Mouse (Mus musculus) forebrain, embryonic 11.5 days (tissue): Measurements from ENCODE around the gene Slc15a2. TPM values are rescaled to one million over a fixed set of nuclear protein-coding genes. Genes with fewer than 3 reads are reported as not detected.

Experiments
- ATAC-seq: fragments of 200-750 bp; cut with Nextera tagmentation; replicated peaks from 2 replicates; pipeline ENCODE4 v1.8.0; 2017; ENCODE audit warnings: moderate TSS enrichment; ENCODE audit not compliant: low FRiP score
- DNase-seq: peaks from one replicate; pipeline ENCODE4 v3.0.0-alpha.2; 2017; ENCODE audit warnings: low spot score
- H3K27ac ChIP-seq: fragments of 300-500 bp; sonication (generic); 2 replicates; pipeline ENCODE4 v1.5.1; 2014; ENCODE audit warnings: low read depth, low read length
- H3K27me3 ChIP-seq: fragments of 300-500 bp; sonication (generic); 2 replicates; pipeline ENCODE4 v1.6.1; 2014; ENCODE audit warnings: mild to moderate bottlenecking, low read length, mixed read lengths; ENCODE audit not compliant: control insufficient read depth, insufficient read depth
- H3K36me3 ChIP-seq: fragments of 300-500 bp; sonication (generic); 2 replicates; pipeline ENCODE4 v1.6.1; 2014; ENCODE audit warnings: mild to moderate bottlenecking, low read length, moderate library complexity, mixed read lengths; ENCODE audit not compliant: control insufficient read depth, insufficient read depth
- H3K4me1 ChIP-seq: fragments of 300-500 bp; sonication (generic); replicated peaks from 2 replicates; pipeline ENCODE4 v1.6.1; 2014; ENCODE audit warnings: low read length, mixed read lengths; ENCODE audit not compliant: control insufficient read depth, insufficient read depth
- H3K4me2 ChIP-seq: fragments of 300-500 bp; sonication (generic); 2 replicates; pipeline ENCODE4 v1.6.1; 2014; ENCODE audit warnings: low read depth, mild to moderate bottlenecking, low read length, moderate library complexity, mixed read lengths; ENCODE audit not compliant: severe bottlenecking
- H3K4me3 ChIP-seq: fragments of 300-500 bp; sonication (generic); 2 replicates; pipeline ENCODE4 v1.5.1; 2014; ENCODE audit warnings: low read depth, low read length
- H3K9ac ChIP-seq: fragments of 300-500 bp; sonication (generic); 2 replicates; pipeline ENCODE4 v1.6.1; 2014; ENCODE audit warnings: low read length
- H3K9me3 ChIP-seq: fragments of 300-500 bp; sonication (generic); 2 replicates; pipeline ENCODE4 v1.6.1; 2016; ENCODE audit warnings: low read length, mixed read lengths; ENCODE audit not compliant: control insufficient read depth
- WGBS: fragments of 180-500 bp; shearing (Covaris S2); extraction: QIAGEN DNeasy Blood & Tissue Kit; methylation state at CpG from one replicate; pipeline ENCODE4 v1.1.7; 2014; 5-methylcytosine and 5-hydroxymethylcytosine counted together
- polyA plus RNA-seq: library from polyadenylated mRNA; unstranded; fragments of >200 nt; fragmentation: Nextera tagmentation; extraction: Ambion mirVana; gene quantifications from 2 replicates; pipeline ENCODE4 v1.2.1, GENCODE M21; 2014

The Slc15a2 gene
- polyA plus RNA-seq, 1 experiment from 2014 or later, result 1.8 TPM

DNA sequence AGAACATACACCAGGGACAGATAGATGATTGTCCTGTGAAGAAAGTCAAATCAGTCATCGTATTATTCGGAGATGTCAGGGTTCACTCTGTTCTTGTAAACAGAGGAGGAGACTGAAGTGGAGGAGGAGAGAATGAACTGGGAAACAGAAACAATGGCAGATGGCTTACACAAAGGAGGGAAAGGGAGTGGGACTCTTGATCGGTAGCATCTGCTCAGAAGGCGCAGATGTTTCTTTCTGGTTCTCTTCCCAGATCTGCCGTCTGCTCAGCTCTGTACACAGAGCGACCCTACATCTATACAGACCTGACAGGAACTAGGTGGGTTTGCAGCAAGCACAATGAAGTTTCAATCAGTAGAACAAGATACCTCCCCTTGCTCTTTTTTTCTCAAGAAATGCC, 9.1 kb downstream of the Slc15a2 start:
- Histone ChIP-seq H3K4me1 (no peaks in the 10 kb centered on the region), H3K36me3 (no peaks in the 10 kb centered on the region), H3K27ac (no peak overlapping the region), H3K27me3 (no peaks in the 10 kb centered on the region), H3K9me3 (no peaks in the 10 kb centered on the region), H3K9ac (no peak overlapping the region), H3K4me3 (no peak overlapping the region), H3K4me2 (no peak overlapping the region)
- 92% methylated on average over 6 of the region's 6 CpGs for WGBS
- ATAC-seq, result no peak
- DNase-seq, result no peak

DNA sequence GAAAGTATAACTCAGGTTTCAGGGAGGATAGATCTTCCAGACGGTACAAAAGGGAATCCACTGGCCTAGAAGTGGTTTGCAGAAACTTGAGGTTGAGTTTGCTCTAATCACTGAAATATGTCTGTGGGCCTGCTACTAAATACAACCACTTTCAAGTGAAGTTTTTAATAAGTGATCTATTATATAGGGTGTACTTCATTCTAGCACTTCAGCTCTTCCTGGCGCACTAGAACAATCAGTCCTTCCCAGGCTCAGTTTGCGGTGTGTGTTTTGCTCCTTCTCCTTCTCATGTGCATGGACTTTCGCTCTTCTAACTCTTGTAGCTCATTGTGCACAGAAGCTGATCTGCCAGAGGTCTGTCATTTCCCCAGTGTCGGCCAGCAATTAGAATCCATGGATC, 11.8 kb downstream of the Slc15a2 start:
- no peaks in the 10 kb centered on the region for H3K36me3 ChIP-seq
- H3K4me2 ChIP-seq, result no peak overlapping the region
- no peak overlapping the region for H3K9ac ChIP-seq
- H3K4me1 ChIP-seq, result no peaks in the 10 kb centered on the region
- no peaks in the 10 kb centered on the region for H3K27me3 ChIP-seq
- 91% methylated on average over 5 of the region's 5 CpGs for WGBS
- no peaks in the 10 kb centered on the region for H3K9me3 ChIP-seq
- ATAC-seq (no peak), DNase-seq (no peak)
- no peak overlapping the region for H3K27ac ChIP-seq
- no peak overlapping the region for H3K4me3 ChIP-seq

DNA sequence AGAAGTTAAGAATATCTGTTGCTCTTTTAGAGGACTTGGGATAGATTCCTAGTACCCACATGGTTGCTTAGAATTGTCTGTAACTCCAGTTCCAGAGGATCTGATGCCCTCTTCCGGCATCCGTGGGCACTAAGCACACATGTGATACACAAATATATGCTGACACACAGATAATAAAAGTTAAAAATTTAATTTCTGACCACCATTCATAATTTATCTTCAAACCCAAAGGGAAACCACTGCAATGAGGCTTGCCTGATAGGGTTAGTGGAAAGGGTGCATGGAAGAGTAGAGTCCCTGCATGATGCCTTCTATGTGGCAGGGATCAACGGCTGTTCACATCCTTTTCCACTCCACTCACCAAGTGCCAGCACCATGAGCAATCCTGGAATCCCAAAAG, 13.1 kb downstream of the Slc15a2 start:
- WGBS, result 90% methylated on average over 3 of the region's 3 CpGs
- H3K9ac ChIP-seq, result no peak overlapping the region
- no peak overlapping the region for H3K4me3 ChIP-seq
- no peaks in the 10 kb centered on the region for H3K4me1 ChIP-seq
- no peak overlapping the region for H3K4me2 ChIP-seq
- ATAC-seq (no peak), DNase-seq (no peak)
- H3K9me3 ChIP-seq, result no peaks in the 10 kb centered on the region
- no peaks in the 10 kb centered on the region for H3K27me3 ChIP-seq
- no peak overlapping the region for H3K27ac ChIP-seq
- no peaks in the 10 kb centered on the region for H3K36me3 ChIP-seq

DNA sequence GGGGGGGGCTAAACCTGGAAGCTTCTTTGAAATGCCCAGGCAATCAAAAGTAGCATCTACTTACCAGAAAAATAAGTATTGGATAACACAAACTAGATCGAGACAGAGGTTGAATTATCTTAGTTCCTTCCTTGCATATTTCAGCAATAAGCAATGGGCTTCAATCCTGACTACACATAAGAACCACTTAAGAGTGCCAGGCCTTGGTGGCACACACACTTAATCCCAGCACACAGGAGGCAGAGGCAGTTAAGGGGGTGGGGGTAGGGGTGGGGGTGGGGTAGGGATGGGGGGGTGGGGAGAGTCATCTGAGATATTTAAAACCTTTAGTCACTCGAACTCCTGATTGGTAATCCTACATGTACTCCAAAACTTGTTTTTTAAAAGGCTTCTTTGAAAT, 13.5 kb downstream of the Slc15a2 start:
- Histone ChIP-seq H3K9me3 (no peaks in the 10 kb centered on the region), H3K27ac (no peak overlapping the region), H3K36me3 (no peaks in the 10 kb centered on the region), H3K9ac (no peak overlapping the region), H3K4me2 (no peak overlapping the region), H3K4me1 (no peaks in the 10 kb centered on the region), H3K27me3 (no peaks in the 10 kb centered on the region), H3K4me3 (no peak overlapping the region)
- 58% methylated on average over 2 of the region's 2 CpGs for WGBS
- ATAC-seq (no peak), DNase-seq (no peak)

DNA sequence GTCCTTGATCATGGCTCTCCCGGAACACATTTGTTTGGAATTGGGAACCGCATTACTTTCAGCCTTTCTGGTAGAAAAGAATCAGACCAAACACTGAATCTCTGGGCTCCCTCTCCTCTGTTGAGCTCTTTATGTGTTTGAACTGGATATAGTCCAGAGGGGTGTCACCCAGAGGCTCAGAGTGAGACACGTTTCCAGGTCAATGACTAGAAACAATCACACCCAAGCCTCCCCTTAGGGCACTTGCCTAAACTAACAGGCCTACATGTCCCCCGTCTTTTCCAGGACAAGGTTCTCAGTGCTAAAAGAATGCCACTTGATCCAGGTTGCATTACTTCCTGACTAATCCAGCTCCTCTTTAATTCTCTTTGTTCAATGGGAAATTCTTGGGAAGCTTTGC, 13.9 kb downstream of the Slc15a2 start:
- Histone ChIP-seq H3K4me3 (no peak overlapping the region), H3K27me3 (no peaks in the 10 kb centered on the region), H3K27ac (no peak overlapping the region), H3K4me1 (no peaks in the 10 kb centered on the region), H3K36me3 (no peaks in the 10 kb centered on the region), H3K4me2 (no peak overlapping the region), H3K9ac (no peak overlapping the region), H3K9me3 (no peaks in the 10 kb centered on the region)
- 24% methylated on average over 4 of the region's 4 CpGs for WGBS
- no peak for DNase-seq
- no peak for ATAC-seq

DNA sequence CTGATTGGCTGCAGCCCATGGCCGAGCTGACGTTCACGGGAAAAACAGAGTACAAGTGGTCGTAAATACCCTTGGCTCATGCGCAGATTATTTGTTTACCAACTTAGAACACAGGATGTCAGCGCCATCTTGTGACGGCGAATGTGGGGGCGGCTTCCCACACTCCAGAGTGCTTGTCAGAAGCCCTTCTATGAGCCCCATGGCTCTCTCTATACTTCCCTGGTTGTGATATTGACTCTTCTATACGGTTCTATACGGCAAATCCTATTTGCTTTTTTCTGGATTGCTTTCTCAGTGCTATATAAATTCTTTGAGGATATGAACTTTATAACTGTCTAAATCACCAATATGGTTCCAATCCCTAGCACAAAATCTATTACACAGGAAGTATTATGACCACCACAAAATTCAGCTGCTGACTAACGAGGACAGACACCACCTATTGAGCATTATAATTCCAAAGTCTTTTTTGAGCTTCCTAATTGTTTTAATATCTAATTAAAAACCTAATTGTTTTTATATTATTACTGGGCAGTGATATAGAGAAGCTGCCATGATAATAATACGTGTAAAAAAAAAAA, 14.5 kb downstream of the Slc15a2 start:
- Histone ChIP-seq H3K9ac (no peak overlapping the region), H3K27me3 (no peaks in the 10 kb centered on the region), H3K4me2 (no peak overlapping the region), H3K9me3 (no peaks in the 10 kb centered on the region), H3K36me3 (no peaks in the 10 kb centered on the region), H3K27ac (no peak overlapping the region), H3K4me1 (no peaks in the 10 kb centered on the region), H3K4me3 (no peak overlapping the region)
- 75% methylated on average over 8 of the region's 13 CpGs for WGBS
- no peak for DNase-seq
- no peak for ATAC-seq

DNA sequence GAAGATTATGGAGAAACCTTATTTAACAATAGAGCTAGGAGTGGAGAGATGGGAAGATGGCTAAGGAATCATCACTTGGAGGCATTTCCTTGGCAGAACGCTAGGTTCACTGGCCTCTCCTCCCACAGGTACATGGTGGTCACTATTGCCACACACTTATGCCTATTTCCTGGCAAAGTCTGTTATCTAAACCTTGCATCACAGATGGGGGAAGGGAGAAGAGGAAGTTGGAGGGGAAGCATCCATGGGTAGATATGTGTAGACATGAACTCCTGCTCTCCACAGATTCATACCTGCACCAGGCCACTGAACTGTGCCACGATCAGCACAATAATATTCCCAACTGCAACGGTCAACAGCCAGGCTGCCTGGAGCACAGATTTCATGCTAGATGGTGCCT, 32.8 kb downstream of the Slc15a2 start:
- Histone ChIP-seq H3K27ac (no peak overlapping the region), H3K4me2 (no peak overlapping the region), H3K27me3 (no peaks in the 10 kb centered on the region), H3K9ac (no peak overlapping the region), H3K4me1 (no peaks in the 10 kb centered on the region), H3K9me3 (no peaks in the 10 kb centered on the region), H3K36me3 (no peaks in the 10 kb centered on the region), H3K4me3 (no peak overlapping the region)
- no peak for ATAC-seq
- no peak for DNase-seq
- WGBS, result 91% methylated on average over 3 of the region's 3 CpGs

DNA sequence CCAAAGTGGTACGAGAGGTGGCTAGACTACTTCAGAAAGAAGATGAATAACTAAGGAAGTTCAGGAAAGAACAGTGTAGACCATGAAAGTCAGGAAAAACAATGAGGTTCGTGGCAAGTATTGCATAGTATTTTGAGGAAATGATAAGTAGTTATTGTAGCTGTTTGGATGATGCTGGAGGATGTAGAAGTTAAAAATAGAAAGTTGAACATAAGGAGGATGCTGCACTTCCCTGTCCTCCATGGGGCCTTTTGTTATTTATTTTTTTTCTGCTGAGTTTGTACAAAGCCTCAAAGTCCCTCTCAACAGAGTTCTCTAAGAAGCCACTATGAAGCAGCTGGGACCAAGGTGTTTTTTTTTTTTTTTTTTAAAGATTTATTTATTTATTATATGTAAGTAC, 37.0 kb downstream of the Slc15a2 start:
- no peaks in the 10 kb centered on the region for H3K36me3 ChIP-seq
- 70% methylated on average over 2 of the region's 2 CpGs for WGBS

DNA sequence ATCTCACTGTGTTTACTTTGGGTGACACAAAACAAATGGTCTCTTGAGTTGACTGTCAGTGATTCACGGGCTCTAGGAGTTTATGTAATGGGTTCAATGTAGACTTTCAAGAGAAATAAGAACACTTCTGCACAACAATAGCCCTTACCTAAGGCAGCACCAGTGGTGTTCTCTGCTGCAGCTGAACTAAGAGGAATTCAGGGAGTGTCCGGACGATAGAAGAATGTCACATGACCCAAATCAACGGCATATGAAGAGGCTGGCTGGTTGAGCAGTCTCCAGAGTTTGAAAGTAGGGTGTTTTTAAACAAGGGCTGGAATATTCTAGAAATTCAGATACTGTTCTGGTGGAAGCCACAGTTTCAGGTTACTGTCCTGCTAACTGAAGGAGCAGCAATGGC, 37.7 kb downstream of the Slc15a2 start:
- Histone ChIP-seq H3K4me1 (no peaks in the 10 kb centered on the region), H3K4me3 (no peak overlapping the region), H3K4me2 (no peak overlapping the region), H3K27me3 (no peaks in the 10 kb centered on the region), H3K36me3 (no peaks in the 10 kb centered on the region), H3K9ac (no peak overlapping the region), H3K27ac (no peak overlapping the region), H3K9me3 (no peaks in the 10 kb centered on the region)
- ATAC-seq, result no peak
- WGBS, result 90% methylated on average over 4 of the region's 4 CpGs
- DNase-seq, result no peak

More for the DNA sequence above, 37.0 kb downstream of the Slc15a2 start:
- ATAC-seq (no peak), DNase-seq (no peak)
- no peak overlapping the region for H3K9ac ChIP-seq
- H3K4me3 ChIP-seq, result no peak overlapping the region
- H3K27me3 ChIP-seq, result no peaks in the 10 kb centered on the region
- no peaks in the 10 kb centered on the region for H3K4me1 ChIP-seq
- no peak overlapping the region for H3K4me2 ChIP-seq
- H3K9me3 ChIP-seq, result no peaks in the 10 kb centered on the region
- no peak overlapping the region for H3K27ac ChIP-seq
